Mouse (Mus musculus) ES-E14 (cell line): ENCODE data around the gene Cwc22. TPM values are rescaled to one million over a fixed set of nuclear protein-coding genes. Genes with fewer than 3 reads are reported as not detected.

Experiments used
- DNase-seq: peaks from one replicate; pipeline ENCODE4 v3.0.0-alpha.2; 2013; ENCODE audit warnings: low read depth, low spot score
- H3K27ac ChIP-seq: 2 replicates; pipeline ENCODE4 v1.5.1; 2012; ENCODE audit warnings: low read depth, mild to moderate bottlenecking, low read length, moderate library complexity, mixed read lengths; ENCODE audit not compliant: poor library complexity, insufficient read depth, severe bottlenecking
- H3K36me3 ChIP-seq: 2 replicates; pipeline ENCODE4 v1.6.1; 2012; ENCODE audit warnings: mild to moderate bottlenecking, low read length, moderate library complexity, mixed read lengths; ENCODE audit not compliant: control insufficient read depth, poor library complexity, insufficient read depth, severe bottlenecking
- H3K4me1 ChIP-seq, 2 experiments: fragments of 150-350 bp in 1 of 2; sonication (generic) in 1 of 2; 2 replicates each; pipeline ENCODE4 v1.6.1; 2012; ENCODE audit warnings: low read length in 2 of 2, mild to moderate bottlenecking in 1 of 2, mixed read lengths in 1 of 2; ENCODE audit not compliant: control insufficient read depth in 2 of 2, insufficient read depth in 2 of 2, poor library complexity in 1 of 2
- H3K4me3 ChIP-seq, 2 experiments: fragments of 150-350 bp in 1 of 2; sonication (generic) in 1 of 2; 2 replicates each; pipeline ENCODE4 v1.5.1; 2012; ENCODE audit warnings: low read length in 2 of 2, low read depth in 1 of 2, mild to moderate bottlenecking in 1 of 2, mixed read lengths in 1 of 2; ENCODE audit not compliant: insufficient read depth in 1 of 2, poor library complexity in 1 of 2, severe bottlenecking in 1 of 2
- H3K9ac ChIP-seq: 2 replicates; pipeline ENCODE4 v1.6.1; 2012; ENCODE audit warnings: low read depth, mild to moderate bottlenecking, low read length, mixed read lengths; ENCODE audit not compliant: poor library complexity, insufficient read depth, severe bottlenecking
- H3K9me3 ChIP-seq: fragments of 150-350 bp; sonication (generic); 2 replicates; pipeline ENCODE4 v1.6.1; 2012; ENCODE audit warnings: low read depth, mild to moderate bottlenecking, low read length; ENCODE audit not compliant: control insufficient read depth, insufficient read depth
- CHD2 ChIP-seq: IDR thresholded peaks from 2 replicates; pipeline ENCODE4 v1.6.1; 2014; ENCODE audit warnings: mild to moderate bottlenecking, low read depth, low read length, inconsistent platforms
- HCFC1 ChIP-seq: IDR thresholded peaks from 2 replicates; pipeline ENCODE4 v1.6.1; 2012; ENCODE audit warnings: low read length, inconsistent platforms, borderline replicate concordance; ENCODE audit not compliant: insufficient read depth
- MAFK ChIP-seq: IDR thresholded peaks from 2 replicates; pipeline ENCODE4 v1.6.1; 2014; ENCODE audit warnings: mild to moderate bottlenecking, low read depth, low read length, inconsistent platforms; ENCODE audit not compliant: insufficient read depth
- ZC3H11A ChIP-seq: IDR thresholded peaks from 2 replicates; pipeline ENCODE4 v1.6.1; 2012; ENCODE audit warnings: low read depth, mild to moderate bottlenecking, inconsistent platforms, low read length, borderline replicate concordance
- ZNF384 ChIP-seq: IDR thresholded peaks from 2 replicates; pipeline ENCODE4 v1.6.1; 2012; ENCODE audit warnings: low read depth, low read length, inconsistent platforms
- in situ Hi-C, 2 experiments: fragments of 600-800 bp; cut with MboI; formaldehyde crosslinking; loops; one replicate each; pipeline ENCODE4 v1.15.1; 2025; ENCODE audit warnings: low sequenced_read_pairs in 2 of 2, inconsistent platforms in 1 of 2; ENCODE audit not compliant: unreplicated experiment in 2 of 2
- total RNA-seq: library from RNA; depleted of rRNA; stranded (reverse); fragments of 300-350 nt; gene quantifications from 2 replicates; pipeline ENCODE4 v1.2.3, GENCODE M21; 2012

The Cwc22 gene
- total RNA-seq, 1 experiment: 57.7 TPM

DNA sequence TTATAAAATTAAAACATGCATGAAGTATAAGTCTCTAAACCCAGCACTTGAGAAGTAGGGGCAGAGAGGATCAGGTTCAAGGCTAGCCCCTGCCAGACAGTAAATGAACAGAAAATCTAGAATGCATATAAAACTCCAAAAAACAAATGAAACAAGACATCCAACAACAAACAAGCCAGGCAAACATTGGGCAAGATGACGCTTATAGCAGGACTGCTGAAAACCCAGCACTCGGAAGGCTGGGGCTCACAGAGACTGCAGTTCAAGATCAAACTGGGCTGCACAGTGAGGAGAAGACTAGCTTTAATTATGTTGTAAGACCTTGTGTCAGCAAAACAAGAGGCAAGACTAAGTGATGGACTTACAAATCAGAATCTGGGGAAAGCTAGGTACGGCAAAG lies 43.1 kb downstream of the Cwc22 start:
- Histone ChIP-seq H3K27ac (no peak overlapping the region), H3K36me3 (peaks cover 13% of the 10 kb centered on the region), H3K4me3 (no peak overlapping the region), H3K9ac (no peak overlapping the region), H3K9me3 (no peaks in the 10 kb centered on the region), H3K4me1 (no peaks in the 10 kb centered on the region)
- TF ChIP-seq ZC3H11A (no peak), ZNF384 (no peak), HCFC1 (no peak), MAFK (no peak), CHD2 (no peak)
- no peak for DNase-seq
- in situ Hi-C loops: no loop called here

GRCm38 (mm10) chr2:77901269-77901668 lies 44.9 kb downstream of the Cwc22 start:
- H3K4me1 ChIP-seq: no peaks in the 10 kb centered on the region
- no peak overlapping the region for H3K4me3 ChIP-seq
- H3K9ac ChIP-seq: no peak overlapping the region
- H3K36me3 ChIP-seq: peaks cover 20% of the 10 kb centered on the region
- in situ Hi-C loops: no loop called here
- DNase-seq: no peak
- H3K27ac ChIP-seq: no peak overlapping the region
- TF ChIP-seq ZNF384 (no peak), ZC3H11A (no peak), MAFK (no peak), HCFC1 (no peak), CHD2 (no peak)
- no peaks in the 10 kb centered on the region for H3K9me3 ChIP-seq

GRCm38 (mm10) chr2:77900741-77901140 lies 45.4 kb downstream of the Cwc22 start:
- no peak for DNase-seq
- in situ Hi-C loops: no loop called here
- Histone ChIP-seq H3K27ac (no peak overlapping the region), H3K9me3 (no peaks in the 10 kb centered on the region), H3K4me1 (no peaks in the 10 kb centered on the region), H3K36me3 (peaks cover 24% of the 10 kb centered on the region), H3K4me3 (no peak overlapping the region), H3K9ac (no peak overlapping the region)
- TF ChIP-seq HCFC1 (no peak), ZNF384 (no peak), MAFK (no peak), CHD2 (no peak), ZC3H11A (no peak)

DNA sequence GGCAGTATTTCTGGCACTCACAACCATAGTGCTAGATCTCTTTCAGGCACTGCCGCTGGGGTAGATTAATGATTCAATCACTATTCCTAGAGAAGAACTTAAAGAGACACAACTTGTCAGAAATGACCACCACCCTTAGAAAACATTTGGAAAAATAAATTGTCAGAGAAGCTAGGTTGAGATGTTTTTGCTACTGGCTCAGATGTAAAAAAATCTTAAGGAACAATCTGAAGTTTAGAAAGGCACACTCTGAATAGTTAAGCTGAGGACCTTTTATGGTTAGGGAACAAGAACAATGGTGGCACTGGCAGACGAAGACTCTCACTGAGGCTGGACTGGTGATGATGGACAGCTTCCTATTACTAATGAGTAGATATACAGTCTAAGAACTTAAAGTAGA lies 46.1 kb downstream of the Cwc22 start:
- in situ Hi-C loops: no loop called here
- H3K9me3 ChIP-seq: no peaks in the 10 kb centered on the region

GRCm38 (mm10) chr2:77898436-77898835 lies 47.7 kb downstream of the Cwc22 start:
- Histone ChIP-seq H3K27ac (no peak overlapping the region), H3K4me1 (no peaks in the 10 kb centered on the region), H3K9ac (no peak overlapping the region), H3K36me3 (peaks cover 21% of the 10 kb centered on the region), H3K9me3 (no peaks in the 10 kb centered on the region), H3K4me3 (no peak overlapping the region)
- DNase-seq: no peak
- in situ Hi-C loops: no loop called here
- no peak for TF ChIP-seq MAFK
- TF ChIP-seq ZC3H11A: no peak
- no peak for TF ChIP-seq HCFC1
- no peak for TF ChIP-seq CHD2
- no peak for TF ChIP-seq ZNF384

More for the DNA sequence above, 46.1 kb downstream of the Cwc22 start:
- no peak overlapping the region for H3K9ac ChIP-seq
- no peak overlapping the region for H3K27ac ChIP-seq
- H3K36me3 ChIP-seq: peaks cover 23% of the 10 kb centered on the region
- no peak overlapping the region for H3K4me3 ChIP-seq
- no peak for DNase-seq
- TF ChIP-seq ZNF384 (no peak), ZC3H11A (no peak), HCFC1 (no peak), MAFK (no peak), CHD2 (no peak)
- no peaks in the 10 kb centered on the region for H3K4me1 ChIP-seq
